Mouse (Mus musculus) frontal cortex, postnatal 36 days (tissue): ENCODE results near the gene Hs2st1.

Source experiments
- DNase-seq, 2 experiments: peaks; one replicate each; pipeline ENCODE4 v3.0.0; 2022; ENCODE audit warnings: low spot score in 2 of 2

Hs2st1 gene

DNA sequence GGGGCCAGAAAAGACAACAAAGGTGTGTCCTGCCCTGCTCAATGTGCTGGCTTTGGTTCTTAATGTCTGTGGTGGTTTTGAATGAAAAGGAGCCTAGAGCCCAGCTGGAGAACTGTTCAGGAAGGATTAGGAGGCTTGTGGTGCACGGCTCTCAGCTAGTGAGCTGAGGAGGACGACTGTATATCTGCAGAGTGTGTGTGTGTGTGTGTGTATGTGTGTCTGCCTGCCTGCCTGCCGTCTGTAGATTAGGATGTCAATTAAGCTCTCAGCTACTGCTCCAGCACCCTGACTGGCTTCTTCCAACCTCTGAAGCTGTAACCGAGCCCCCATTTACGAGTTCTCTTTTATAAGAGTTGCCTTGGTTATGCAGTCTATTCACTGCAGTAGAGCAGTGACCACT is 62.1 kb downstream of the Hs2st1 start:
- no peak for DNase-seq

DNA sequence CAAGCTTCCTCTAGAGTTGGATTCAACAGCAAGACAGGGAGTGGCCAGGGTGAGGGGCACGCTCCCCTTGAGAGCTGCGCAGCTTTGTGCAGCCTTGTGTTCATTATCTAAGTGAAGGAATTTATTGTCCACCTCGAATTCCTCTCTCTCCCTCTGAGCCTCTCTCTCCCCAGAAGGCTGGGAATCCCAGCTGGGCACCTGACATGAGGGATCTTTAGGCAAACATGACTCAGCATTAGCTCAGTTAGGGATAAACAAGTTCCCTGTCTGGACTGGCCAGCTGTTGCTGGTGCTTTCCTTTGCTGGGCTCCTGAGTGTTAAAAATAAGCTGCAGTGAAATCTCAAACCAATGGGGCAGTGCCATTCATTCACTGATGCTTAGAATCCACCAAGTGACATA is 63.8 kb downstream of the Hs2st1 start:
- DNase-seq: no peak

DNA sequence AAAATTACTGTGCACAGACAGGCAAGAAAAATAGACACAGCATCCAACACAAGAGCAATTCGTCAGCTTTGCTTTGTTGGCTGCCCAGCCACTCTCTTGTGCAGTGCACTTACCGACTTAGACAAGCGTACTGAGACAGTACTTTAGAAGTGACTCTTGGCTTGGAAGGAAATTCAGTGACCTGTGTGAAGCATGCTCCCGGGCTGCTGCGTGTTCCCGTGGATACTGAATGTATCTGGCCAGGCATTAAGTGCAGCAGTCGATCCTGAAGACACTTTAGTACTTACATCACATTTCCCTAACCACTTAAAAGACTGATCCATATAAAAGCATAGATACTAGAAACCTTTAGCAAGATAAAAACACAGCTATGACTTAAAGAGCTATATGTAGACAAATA is 68.1 kb downstream of the Hs2st1 start:
- DNase-seq: no peak

DNA sequence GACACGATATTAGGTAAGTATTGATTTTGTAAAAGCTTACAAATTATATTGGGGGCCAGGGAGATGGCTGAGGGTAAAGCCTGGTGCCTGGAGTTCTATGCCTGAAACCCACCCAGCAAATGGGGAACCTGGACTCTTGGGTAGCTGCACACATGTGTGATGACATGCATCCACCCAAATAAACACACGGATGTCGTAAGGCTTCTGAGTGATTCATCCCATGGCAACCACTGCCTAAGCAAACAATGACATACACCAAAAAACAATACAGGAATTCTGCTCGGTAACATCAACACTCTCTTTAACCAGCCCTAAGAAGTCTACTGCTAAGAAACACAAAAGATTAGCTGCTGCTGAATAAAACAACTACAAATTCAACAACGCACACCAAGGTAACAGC is 73.2 kb downstream of the Hs2st1 start:
- no peak for DNase-seq

DNA sequence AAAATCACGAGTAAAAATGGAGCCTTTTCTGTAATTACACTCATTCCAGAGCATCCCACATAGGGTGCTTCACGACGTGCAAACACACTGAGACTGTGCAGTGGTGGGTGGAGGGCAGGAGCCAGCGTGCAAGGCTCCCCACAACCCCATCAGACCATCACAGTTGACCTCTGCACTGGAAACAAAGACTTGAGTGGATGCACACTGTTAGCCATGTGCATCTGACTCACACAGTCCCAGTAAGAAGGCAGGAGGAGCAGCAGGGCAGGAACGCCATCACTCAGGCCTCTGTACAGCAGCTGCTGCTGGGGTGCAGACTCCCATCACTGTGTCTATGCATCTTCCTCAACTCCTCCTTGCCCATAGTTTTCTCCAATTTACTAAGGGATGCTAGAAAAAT is 75.1 kb downstream of the Hs2st1 start:
- DNase-seq: no peak

DNA sequence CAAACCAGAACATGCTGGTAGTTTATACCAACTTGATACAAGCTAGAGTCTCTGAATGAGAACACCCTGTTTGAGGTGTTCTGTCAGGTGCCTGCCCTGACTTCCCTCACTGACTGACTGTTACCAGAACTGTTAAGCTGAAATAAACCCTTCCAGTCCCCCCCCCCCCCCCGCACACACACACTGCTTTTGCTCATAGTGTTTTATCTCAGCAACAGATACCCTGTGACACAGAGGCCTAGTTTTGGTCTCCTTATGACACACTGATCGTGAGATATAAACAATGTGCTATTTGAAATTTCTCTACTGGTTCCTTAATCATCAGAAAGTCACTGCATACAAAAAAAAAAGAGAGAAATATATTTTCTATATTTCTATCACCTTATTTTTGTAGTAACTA is 81.2 kb downstream of the Hs2st1 start:
- DNase-seq: no peak

DNA sequence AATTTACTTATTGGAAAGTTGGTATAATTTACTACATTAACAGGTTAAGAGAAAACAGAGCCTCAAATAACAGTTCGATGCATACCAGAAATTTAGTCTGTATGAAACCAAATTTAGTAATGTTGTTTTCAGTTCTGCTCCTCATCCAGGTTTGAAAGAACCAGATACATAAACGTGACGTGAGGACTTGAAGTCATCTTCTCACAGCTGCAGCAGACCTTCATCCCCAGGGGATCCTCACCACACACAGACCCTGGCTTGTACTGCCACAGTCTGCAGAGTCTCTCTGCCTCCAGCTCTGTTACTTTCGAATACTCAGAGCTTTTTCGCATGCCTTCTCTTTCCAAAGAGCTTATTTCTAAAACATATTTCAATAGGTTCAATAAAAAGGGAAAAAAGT is 89.4 kb downstream of the Hs2st1 start:
- no peak for DNase-seq

DNA sequence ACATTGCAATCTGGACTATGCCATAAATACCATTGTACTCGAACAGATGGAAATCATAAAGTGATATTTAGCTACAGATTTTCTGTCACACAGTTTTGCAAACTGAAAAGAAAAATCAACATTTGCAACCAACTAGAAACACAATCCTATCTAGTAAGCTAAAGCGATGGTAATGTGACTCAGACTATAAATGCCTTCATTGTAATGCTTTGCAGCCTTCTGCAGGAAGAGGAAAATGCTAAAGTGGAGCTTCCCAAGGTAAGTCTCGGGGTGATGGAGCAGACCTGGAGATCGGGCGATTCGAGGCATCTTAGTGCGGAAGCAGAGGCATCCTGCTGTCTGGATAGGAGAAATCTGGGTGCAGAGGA is 91.6 kb downstream of the Hs2st1 start:
- no peak for DNase-seq

DNA sequence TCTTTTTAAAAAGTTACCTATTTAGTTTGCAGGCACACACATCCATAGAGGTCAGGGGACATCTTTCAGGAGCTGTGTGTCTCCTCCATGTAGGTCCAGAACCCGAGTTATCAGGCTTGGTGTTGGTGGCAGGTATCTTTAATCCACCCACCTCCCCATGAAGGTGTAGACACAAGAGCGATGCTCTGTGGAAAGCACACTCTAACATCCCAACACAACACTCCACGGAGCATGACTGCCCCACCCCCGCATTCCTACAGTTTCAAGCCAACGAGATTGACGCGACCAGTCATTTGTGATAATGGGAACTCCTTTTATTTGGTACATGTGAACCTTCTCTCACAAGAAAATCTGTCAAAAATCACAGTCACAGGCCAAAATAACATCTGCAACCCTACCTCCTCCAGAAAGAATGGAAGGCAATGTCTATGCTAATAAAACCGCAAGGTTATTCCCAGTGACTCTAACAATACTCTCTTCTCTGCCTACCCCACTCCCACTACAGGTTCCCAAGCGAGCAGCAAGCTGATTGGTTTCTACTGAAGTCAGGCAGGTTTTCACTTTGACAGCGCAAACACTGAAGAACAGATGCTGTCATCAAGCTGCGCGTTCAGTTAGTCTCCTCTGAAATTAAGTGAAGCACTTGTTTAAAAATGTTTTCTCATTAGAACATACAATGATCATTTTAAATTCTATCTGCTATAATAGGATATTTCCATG is 92.1 kb downstream of the Hs2st1 start:
- DNase-seq: peak in 1 of 2 experiments; percentile 51

DNA sequence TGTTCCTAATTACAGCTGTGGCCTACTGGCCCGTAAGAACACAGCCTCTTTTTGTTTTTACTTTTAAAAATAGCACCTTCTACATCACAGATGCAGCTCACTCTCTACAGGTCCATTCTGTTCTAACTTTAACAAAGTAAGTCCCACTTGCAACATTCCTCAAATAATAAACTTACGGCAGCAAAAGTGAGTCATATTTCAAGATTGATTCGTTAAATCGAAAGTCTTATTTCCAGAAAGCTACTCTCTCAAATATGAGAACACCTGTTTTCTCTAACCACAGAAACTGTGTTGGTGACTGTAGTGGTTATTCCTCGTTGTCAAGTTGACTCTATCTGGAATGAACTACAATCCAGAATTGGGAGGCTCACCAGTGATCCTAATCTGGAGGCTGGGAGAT is 94.1 kb downstream of the Hs2st1 start:
- no peak for DNase-seq

DNA sequence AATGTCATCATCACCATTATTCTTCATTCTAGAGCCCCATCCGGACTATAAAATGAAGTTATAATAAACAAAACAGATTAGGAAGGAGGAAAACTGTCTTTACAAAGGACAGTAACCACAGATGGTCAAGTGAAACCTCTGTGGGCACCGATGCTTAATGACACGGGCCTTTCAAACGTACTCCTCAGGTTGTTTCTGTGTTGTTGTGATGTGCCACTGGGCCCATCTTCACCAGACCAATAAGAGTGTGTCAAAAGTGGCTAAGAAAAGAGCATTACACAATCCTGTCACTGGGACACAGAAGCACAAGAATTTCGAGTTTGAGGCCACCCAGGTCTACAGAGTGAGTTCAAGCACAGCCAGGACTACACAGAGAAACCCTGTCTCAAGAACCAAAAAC is 95.3 kb downstream of the Hs2st1 start:
- no peak for DNase-seq

DNA sequence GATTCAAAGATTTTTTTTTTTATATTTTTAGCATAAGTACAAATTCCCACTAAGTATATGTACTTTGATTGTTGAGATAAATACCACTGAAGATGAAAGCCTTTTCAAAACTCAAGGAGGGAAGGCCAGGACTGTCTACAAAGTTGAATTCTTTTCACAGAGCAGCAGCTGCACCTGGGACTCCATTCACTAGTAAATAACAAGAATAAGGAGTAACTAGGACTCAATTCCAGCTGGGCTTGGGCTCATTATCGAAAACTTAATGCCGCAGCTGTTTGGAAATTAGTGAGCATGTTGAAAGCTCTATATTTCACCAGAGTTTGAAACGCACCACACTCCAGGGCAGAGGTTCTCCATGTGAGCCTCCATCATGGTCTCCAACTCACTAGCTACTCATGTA is 98.0 kb downstream of the Hs2st1 start:
- no peak for DNase-seq

DNA sequence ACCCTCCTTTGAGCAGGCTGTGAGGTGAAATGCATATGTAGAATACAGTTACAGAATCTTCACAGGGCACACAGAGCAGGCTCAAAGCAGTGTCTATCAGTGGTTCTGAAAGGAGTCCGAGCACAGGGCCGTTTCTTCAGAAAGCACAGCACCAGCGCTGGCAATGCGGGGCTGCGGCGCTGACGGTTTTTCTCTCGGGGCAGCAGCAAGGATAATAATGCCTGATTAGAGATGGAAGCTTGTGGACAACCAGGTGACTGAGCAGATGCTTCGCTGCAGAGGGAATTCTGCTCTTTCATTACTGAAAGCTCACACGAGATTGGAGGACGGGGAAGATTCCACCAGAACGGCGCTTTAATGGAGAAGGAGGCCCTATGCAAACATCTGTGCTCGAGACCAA is 99.1 kb downstream of the Hs2st1 start:
- no peak for DNase-seq

DNA sequence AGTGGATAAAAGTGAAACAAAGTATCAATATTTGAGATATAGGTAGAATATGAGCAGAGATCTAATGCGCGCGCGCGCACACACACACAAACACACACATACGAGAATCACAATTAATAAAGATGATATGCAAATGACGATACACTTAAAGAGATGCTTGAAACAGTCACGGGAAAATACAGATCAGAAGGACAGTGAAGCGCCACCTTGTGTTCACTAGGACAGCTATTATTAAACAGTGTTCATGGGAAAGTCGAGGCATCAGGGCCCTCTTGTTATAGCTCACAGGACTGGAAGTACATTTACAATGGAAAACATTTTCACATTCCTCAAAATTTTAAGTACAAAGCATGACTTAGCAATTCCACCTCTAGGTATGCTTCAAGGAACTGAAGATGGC is 102.5 kb downstream of the Hs2st1 start:
- DNase-seq: no peak

DNA sequence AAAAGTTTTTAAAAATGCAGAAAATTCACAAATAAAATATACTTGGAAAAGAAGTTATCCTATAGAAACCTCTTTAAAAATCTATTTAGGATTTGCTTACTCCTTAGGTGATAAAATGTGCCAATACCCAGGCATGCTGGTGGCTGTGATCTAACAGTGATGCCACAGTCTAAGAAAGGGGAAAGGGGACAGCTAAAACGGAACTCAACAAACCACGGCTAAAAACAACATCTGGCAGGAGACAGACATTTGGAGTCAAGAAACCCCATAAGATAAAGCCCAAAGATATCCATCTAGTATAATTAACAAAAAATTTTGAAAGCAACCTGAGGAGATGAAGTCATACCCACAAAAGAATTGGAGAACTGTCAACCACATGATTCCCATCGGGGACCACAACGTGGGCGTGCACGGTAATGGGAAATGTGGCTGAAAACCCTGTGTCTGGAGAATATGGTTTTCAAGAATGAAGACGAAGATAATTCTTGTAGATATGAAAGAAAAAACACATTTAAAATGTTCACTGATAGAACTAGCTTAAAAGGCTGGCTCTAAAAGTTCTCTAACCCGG is 103.8 kb downstream of the Hs2st1 start:
- no peak for DNase-seq

DNA sequence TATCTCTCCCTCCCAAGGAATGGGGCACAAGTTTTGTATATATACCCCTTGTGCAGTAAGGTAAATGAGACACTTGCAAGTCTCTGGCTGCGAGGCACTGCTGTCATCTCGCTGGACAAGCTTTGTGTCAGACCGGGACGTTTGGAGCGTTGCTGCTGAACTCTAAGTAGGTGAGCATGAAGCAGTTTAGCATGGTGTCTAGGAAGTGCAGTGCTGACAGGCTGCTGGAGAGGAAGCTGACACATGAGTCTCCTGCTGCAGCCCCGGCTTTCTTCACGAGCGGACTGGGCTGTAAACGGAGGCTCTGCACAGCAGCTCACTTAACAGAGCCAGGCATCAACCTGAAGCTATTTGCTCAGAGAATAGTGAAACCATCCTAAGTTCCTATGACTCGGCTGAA is 107.3 kb downstream of the Hs2st1 start:
- DNase-seq: no peak

DNA sequence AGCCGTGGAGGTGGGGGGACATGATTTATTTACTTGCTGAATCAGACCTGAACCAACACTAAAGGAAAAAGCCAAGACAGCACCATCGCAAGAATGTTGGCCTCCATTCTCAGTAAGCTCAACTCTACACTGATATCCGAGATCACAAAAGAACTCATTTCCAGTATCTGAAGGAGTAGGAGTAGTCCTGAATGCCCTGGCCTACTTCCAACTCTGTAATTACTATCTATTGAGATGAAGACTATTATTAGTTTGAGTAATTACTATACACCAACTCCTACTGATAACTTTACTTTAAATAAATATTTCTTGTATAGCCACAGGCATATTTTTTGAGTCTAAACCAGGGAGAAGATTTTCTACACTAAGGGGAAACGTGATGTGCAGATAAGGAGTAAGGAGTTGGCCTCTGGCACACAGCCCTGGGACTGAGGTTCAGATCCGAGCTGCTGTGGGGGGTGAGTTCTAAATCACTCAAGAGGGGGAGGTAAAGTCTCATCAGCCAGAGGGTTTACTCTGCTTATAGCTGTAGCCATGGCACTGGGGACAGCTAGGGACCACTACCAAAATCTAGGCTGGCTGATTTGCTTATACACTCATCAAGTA is 109.7 kb downstream of the Hs2st1 start:
- DNase-seq: no peak

DNA sequence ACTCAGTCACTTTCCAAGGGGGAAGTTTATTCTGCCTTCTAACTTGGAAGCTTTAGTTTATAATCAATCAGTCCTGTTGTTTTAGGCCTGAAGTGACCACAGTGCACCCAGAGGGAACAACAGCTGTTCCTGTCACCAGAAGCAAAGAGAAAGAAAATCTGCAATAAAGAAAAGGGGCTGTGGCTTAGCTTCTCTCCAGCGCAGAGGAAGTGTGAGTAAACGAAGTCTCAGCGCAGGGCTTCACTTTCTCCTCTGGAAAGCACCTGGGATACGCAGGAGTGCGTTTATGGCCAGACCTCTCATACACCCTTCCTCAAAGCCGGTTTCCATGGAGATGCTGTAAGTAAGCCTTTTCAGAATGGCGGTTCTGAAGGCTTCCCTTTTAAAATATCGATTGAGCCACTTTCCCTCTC is 110.7 kb downstream of the Hs2st1 start:
- no peak for DNase-seq

DNA sequence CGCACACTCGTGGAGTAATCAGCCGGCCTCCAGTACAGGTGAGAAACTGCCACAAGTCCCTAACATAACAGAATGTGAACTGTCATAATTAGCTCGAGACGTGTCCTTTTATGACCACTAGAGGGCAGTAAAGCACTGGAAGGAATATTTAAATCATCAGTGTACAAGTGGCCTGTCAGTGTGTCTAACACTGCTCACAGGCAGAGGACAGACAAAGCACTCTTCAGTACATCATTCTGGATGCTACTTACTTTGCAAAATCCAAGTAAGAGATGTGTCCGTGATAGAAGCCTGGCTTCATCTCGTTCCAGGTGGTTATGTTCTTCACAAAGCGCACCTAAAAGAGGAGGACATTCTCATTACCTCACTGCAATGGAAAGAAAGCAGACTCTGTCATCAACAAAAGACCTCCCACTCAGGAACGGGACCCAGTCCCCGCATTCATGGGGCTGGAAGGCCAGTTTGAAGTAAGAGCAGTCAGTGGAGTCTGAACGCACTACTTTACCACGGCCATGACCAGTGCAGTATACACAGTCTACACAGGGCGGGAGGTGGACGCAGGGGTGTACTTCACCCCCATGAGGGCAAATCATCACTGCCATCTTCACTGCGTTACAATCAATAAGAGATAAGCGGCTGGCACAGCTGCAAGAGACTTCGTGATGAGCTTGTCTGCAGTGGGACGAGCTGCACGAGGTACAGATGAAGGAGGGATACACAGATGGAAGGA is 116.1 kb downstream of the Hs2st1 start:
- peak; percentile 39 to 80 for DNase-seq

DNA sequence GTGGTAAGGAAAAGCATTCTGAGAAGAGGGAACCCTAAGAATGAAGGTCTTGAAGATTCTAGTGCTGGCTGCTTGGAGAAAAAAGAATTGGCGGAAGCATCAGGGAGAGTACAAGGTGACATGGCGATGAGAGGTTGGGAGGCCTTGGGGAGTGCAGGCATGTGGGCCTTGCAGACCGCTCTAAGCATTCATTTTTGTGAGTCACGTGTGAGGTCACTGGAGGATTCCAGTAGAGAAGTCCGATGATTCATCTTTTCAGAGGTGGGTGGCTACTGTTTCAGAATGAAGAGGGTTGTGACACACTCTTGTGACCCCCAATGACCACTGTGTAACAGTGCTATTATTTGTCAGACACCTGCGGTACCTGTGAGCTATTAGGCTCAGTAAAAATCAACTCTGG is 121.0 kb downstream of the Hs2st1 start:
- DNase-seq: no peak

DNA sequence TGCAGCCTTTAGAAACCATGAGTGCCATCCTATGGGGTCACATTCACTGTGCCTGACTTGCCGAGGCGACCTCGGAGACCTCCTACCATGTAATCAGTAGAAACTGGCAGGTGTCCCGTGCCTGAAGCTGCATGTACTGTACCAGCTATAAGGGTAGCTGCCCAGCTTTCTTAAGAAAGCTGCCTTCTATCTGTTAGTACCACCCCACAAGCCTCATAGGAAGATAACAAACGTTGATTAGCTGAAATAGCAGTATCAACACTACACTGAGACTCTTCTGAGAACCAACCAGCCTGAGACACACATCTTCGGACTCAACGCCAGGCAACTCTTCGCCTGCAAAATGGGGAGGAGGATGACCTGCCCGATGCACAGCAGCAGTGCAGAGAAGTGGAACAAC is 122.1 kb downstream of the Hs2st1 start:
- no peak for DNase-seq

DNA sequence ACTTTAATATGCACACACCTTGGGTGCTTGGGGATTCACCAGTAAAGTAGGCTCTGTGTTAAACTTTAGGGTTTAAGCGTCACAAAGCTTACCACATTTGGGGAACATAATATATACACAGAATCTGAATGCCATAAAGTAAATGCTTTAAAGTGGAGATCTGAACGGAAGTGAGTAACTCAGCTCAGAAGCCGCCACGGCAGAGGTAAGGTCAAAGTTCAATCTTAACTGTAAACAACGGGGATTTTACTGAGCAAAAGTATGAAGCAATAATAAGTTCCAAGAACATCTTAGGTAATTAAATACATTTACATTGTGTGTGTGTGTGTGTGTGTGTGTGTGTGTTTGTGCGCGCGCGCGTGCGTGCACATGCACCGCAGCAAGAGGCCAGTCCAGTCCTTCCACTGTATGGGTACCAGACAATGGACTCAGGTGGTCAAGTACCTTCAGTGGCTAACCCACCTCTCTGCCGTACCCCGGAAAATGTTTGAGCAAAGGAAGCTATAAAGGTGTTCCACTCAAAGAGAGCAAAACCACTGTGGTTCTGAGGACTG is 123.8 kb downstream of the Hs2st1 start:
- DNase-seq: no peak
